Mouse (Mus musculus): ENCODE measurements around the gene Efcab11.

GRCm38 (mm10) chr12:99736971-99737370 is 147.3 kb downstream of the Efcab11 start:
- no peak for TF ChIP-seq CTCF (IDR thresholded peaks at IDR 0.05; ENCODE audit: low read depth)
- no peak for TF ChIP-seq EP300 (IDR thresholded peaks at IDR 0.05; ENCODE audit: low read depth)
